Mouse (Mus musculus) brain, embryonic 14.5 days (tissue): Measurements from ENCODE around the gene Ltb4r1. TPM values are rescaled to one million over a fixed set of nuclear protein-coding genes. Genes with fewer than 3 reads are reported as not detected.

Source experiments
- DNase-seq: peaks from one replicate; pipeline ENCODE4 v3.0.0-alpha.2; 2011; ENCODE audit warnings: low read depth
- CTCF ChIP-seq: fragments of 200-500 bp; IDR thresholded peaks from 2 replicates; pipeline ENCODE4 v1.5.1; 2012; ENCODE audit warnings: inconsistent platforms, mild to moderate bottlenecking, moderate library complexity, borderline replicate concordance; ENCODE audit not compliant: insufficient read depth, insufficient read length; ENCODE audit errors: extremely low read depth
- POLR2A ChIP-seq: fragments of 200-500 bp; IDR thresholded peaks from 2 replicates; pipeline ENCODE4 v1.6.1; 2012; ENCODE audit warnings: mild to moderate bottlenecking, inconsistent platforms, borderline replicate concordance; ENCODE audit not compliant: poor library complexity, insufficient read depth, insufficient read length, severe bottlenecking; ENCODE audit errors: extremely low read depth
- polyA plus RNA-seq: library from polyadenylated mRNA; depleted of rRNA; stranded (reverse); fragments of >200 nt; gene quantifications from 2 replicates; pipeline ENCODE4 v1.2.3, GENCODE M21; 2012

Gene Ltb4r1
- polyA plus RNA-seq, 1 experiment = 0.71 TPM

GRCm38 (mm10) chr14:55730531-55731032 lies 35.2 kb upstream of the Ltb4r1 start:
- no peak for TF ChIP-seq CTCF
- no peak for TF ChIP-seq POLR2A
- DNase-seq = peak; percentile 73

- no peak for TF ChIP-seq POLR2A
- no peak for TF ChIP-seq CTCF
- DNase-seq = no peak
Measured at GRCm38 (mm10) chr14:55733889-55734288, 31.9 kb upstream of the Ltb4r1 start.

- no peak for DNase-seq
- no peak for TF ChIP-seq POLR2A
- TF ChIP-seq CTCF = no peak
Measured at GRCm38 (mm10) chr14:55734869-55735268, 30.9 kb upstream of the Ltb4r1 start.

GRCm38 (mm10) chr14:55735334-55735733 lies 30.4 kb upstream of the Ltb4r1 start:
- TF ChIP-seq CTCF (no peak), POLR2A (no peak)
- DNase-seq = no peak

GRCm38 (mm10) chr14:55735758-55736157 lies 30.0 kb upstream of the Ltb4r1 start:
- no peak for DNase-seq
- no peak for TF ChIP-seq CTCF

GRCm38 (mm10) chr14:55737086-55737687 lies 28.6 kb upstream of the Ltb4r1 start:
- TF ChIP-seq POLR2A = no peak
- TF ChIP-seq CTCF = no peak

GRCm38 (mm10) chr14:55743711-55744110 lies 22.1 kb upstream of the Ltb4r1 start:
- peak; percentile 98 for TF ChIP-seq CTCF
- no peak for TF ChIP-seq POLR2A

More at GRCm38 (mm10) chr14:55737086-55737687, 28.6 kb upstream of the Ltb4r1 start:
- DNase-seq = no peak

GRCm38 (mm10) chr14:55745180-55745860 lies 20.4 kb upstream of the Ltb4r1 start, which contains the start of the genes Dhrs1 and Nop9:
TSS of gene Dhrs1 (minus strand) at chr14:55745690.
TSS of gene Nop9 (plus strand) at chr14:55745693.
- peak; percentile 93 for DNase-seq
- TF ChIP-seq CTCF (no peak), POLR2A (0 out of 2 replicates have a peak, but pooled peaks have one; percentile 49)

More at GRCm38 (mm10) chr14:55743711-55744110, 22.1 kb upstream of the Ltb4r1 start:
- peak; percentile 83 for DNase-seq

- TF ChIP-seq POLR2A = no peak
- no peak for TF ChIP-seq CTCF
- DNase-seq = no peak
Measured at GRCm38 (mm10) chr14:55745861-55746237, 19.9 kb upstream of the Ltb4r1 start.

- DNase-seq = no peak
- TF ChIP-seq POLR2A (no peak), CTCF (no peak)
Measured at GRCm38 (mm10) chr14:55747051-55747847, 18.5 kb upstream of the Ltb4r1 start.

GRCm38 (mm10) chr14:55757566-55757965 lies 8.2 kb upstream of the Ltb4r1 start:
- TF ChIP-seq CTCF = no peak
- TF ChIP-seq POLR2A = no peak

More at GRCm38 (mm10) chr14:55757566-55757965, 8.2 kb upstream of the Ltb4r1 start:
- DNase-seq = no peak
